Mouse (Mus musculus) lung, embryonic 15.5 days (tissue): ENCODE measurements around the gene Nrxn1. TPM values are rescaled to one million over a fixed set of nuclear protein-coding genes. Genes with fewer than 3 reads are reported as not detected.

ENCODE experiments used
- ATAC-seq: fragments of 200-750 bp; cut with Nextera tagmentation; 2 replicates; pipeline ENCODE4 v1.8.0; 2017; ENCODE audit warnings: moderate number of reproducible peaks, borderline replicate concordance; ENCODE audit not compliant: low FRiP score, low TSS enrichment; ENCODE audit errors: extremely low read depth
- H3K27ac ChIP-seq: fragments of 300-500 bp; sonication (generic); 2 replicates; pipeline ENCODE4 v1.5.1; 2015; ENCODE audit warnings: moderate library complexity, mild to moderate bottlenecking, inconsistent platforms
- H3K27me3 ChIP-seq: fragments of 300-500 bp; sonication (generic); 2 replicates; pipeline ENCODE4 v1.6.1; 2015; ENCODE audit warnings: inconsistent platforms
- H3K36me3 ChIP-seq: fragments of 300-500 bp; sonication (generic); 2 replicates; pipeline ENCODE4 v1.6.1; 2015; ENCODE audit warnings: inconsistent platforms
- H3K4me1 ChIP-seq: fragments of 300-500 bp; sonication (generic); 2 replicates; pipeline ENCODE4 v1.6.1; 2015; ENCODE audit warnings: inconsistent platforms
- H3K4me2 ChIP-seq: fragments of 300-500 bp; sonication (generic); 2 replicates; pipeline ENCODE4 v1.6.1; 2015; ENCODE audit warnings: inconsistent platforms, mild to moderate bottlenecking, moderate library complexity
- H3K4me3 ChIP-seq: fragments of 300-500 bp; sonication (generic); 2 replicates; pipeline ENCODE4 v1.5.1; 2015; ENCODE audit warnings: mild to moderate bottlenecking, inconsistent platforms
- H3K9ac ChIP-seq: fragments of 300-500 bp; sonication (generic); 2 replicates; pipeline ENCODE4 v1.6.1; 2015; ENCODE audit warnings: inconsistent platforms
- H3K9me3 ChIP-seq: fragments of 300-500 bp; sonication (generic); 2 replicates; pipeline ENCODE4 v1.6.1; 2016; ENCODE audit warnings: inconsistent platforms
- WGBS: fragments of 180-500 bp; shearing (Covaris S2); methylation state at CpG from one replicate; pipeline ENCODE4 v1.1.7; 2015; 5-methylcytosine and 5-hydroxymethylcytosine counted together
- polyA plus RNA-seq: library from polyadenylated mRNA; unstranded; fragments of >200 nt; fragmentation: Nextera tagmentation; extraction: Ambion mirVana; gene quantifications from 2 replicates; pipeline ENCODE4 v1.2.1, GENCODE M21; 2015

The Nrxn1 gene
- polyA plus RNA-seq, 1 experiment from 2014 or later: 2.7 TPM

GRCm38 (mm10) chr17:90501023-90501675, 591.7 kb downstream of the Nrxn1 start:
- ATAC-seq: no peak
- 46% methylated on average over 6 of the region's 6 CpGs for WGBS

GRCm38 (mm10) chr17:90479531-90480250, 613.2 kb downstream of the Nrxn1 start:
- H3K36me3 ChIP-seq: no peaks in the 10 kb centered on the region
- H3K4me3 ChIP-seq: no peak overlapping the region
- H3K27ac ChIP-seq: no peak overlapping the region
- no peak for ATAC-seq
- H3K4me1 ChIP-seq: no peaks in the 10 kb centered on the region
- H3K9ac ChIP-seq: no peak overlapping the region
- no peak overlapping the region for H3K4me2 ChIP-seq
- H3K9me3 ChIP-seq: no peaks in the 10 kb centered on the region
- no peaks in the 10 kb centered on the region for H3K27me3 ChIP-seq

More at GRCm38 (mm10) chr17:90501023-90501675, 591.7 kb downstream of the Nrxn1 start:
- Histone ChIP-seq H3K4me2 (no peak overlapping the region), H3K4me1 (no peaks in the 10 kb centered on the region), H3K9me3 (no peaks in the 10 kb centered on the region), H3K4me3 (no peak overlapping the region), H3K36me3 (no peaks in the 10 kb centered on the region), H3K9ac (no peak overlapping the region), H3K27ac (no peak overlapping the region), H3K27me3 (no peaks in the 10 kb centered on the region)

- no peak overlapping the region for H3K9ac ChIP-seq
- no peak overlapping the region for H3K4me3 ChIP-seq
- no peak overlapping the region for H3K4me2 ChIP-seq
- peaks cover 17% of the 10 kb centered on the region for H3K4me1 ChIP-seq
- WGBS: 25% methylated on average over 5 of the region's 5 CpGs
- no peak overlapping the region for H3K27ac ChIP-seq
- H3K36me3 ChIP-seq: no peaks in the 10 kb centered on the region
- no peaks in the 10 kb centered on the region for H3K9me3 ChIP-seq
- no peak for ATAC-seq
- H3K27me3 ChIP-seq: peaks cover 38% of the 10 kb centered on the region
Measured at GRCm38 (mm10) chr17:90456748-90457147, 636.1 kb downstream of the Nrxn1 start.

- H3K27me3 ChIP-seq: peaks cover 38% of the 10 kb centered on the region
- H3K4me1 ChIP-seq: peaks cover 17% of the 10 kb centered on the region
- no peak overlapping the region for H3K9ac ChIP-seq
- H3K27ac ChIP-seq: no peak overlapping the region
- H3K9me3 ChIP-seq: no peaks in the 10 kb centered on the region
- peak overlapping the region; percentile 83 for H3K4me2 ChIP-seq
- H3K4me3 ChIP-seq: peak overlapping the region; percentile 41
- ATAC-seq: peak; percentile 66; the same call in 1 of the 2 replicates
- H3K36me3 ChIP-seq: no peaks in the 10 kb centered on the region
- WGBS: 2% methylated on average over 13 of the region's 13 CpGs
Measured at GRCm38 (mm10) chr17:90455904-90456303, 637.0 kb downstream of the Nrxn1 start.

GRCm38 (mm10) chr17:90455409-90455775, 637.5 kb downstream of the Nrxn1 start:
- Histone ChIP-seq H3K36me3 (no peaks in the 10 kb centered on the region), H3K9ac (0 out of 2 replicates have a peak overlapping the region, but pooled peaks have one; percentile 13), H3K4me2 (peak overlapping the region; percentile 83), H3K27me3 (peaks cover 38% of the 10 kb centered on the region), H3K9me3 (no peaks in the 10 kb centered on the region), H3K4me1 (peaks cover 17% of the 10 kb centered on the region), H3K4me3 (peak overlapping the region; percentile 41), H3K27ac (no peak overlapping the region)
- peak; percentile 69; the same call in 1 of the 2 replicates for ATAC-seq
- 0% methylated on average over 23 of the region's 23 CpGs for WGBS

- peaks cover 17% of the 10 kb centered on the region for H3K4me1 ChIP-seq
- peaks cover 38% of the 10 kb centered on the region for H3K27me3 ChIP-seq
- H3K36me3 ChIP-seq: no peaks in the 10 kb centered on the region
- no peak overlapping the region for H3K27ac ChIP-seq
- peak; percentile 71; the same call in 1 of the 2 replicates for ATAC-seq
- WGBS: 0% methylated on average over 39 of the region's 41 CpGs
- H3K9me3 ChIP-seq: no peaks in the 10 kb centered on the region
- H3K4me3 ChIP-seq: peak overlapping the region; percentile 41
- H3K4me2 ChIP-seq: peak overlapping the region; percentile 83
- H3K9ac ChIP-seq: 0 out of 2 replicates have a peak overlapping the region, but pooled peaks have one; percentile 13
Measured at GRCm38 (mm10) chr17:90454738-90455408, 638.0 kb downstream of the Nrxn1 start.

- H3K27ac ChIP-seq: no peak overlapping the region
- H3K9ac ChIP-seq: no peak overlapping the region
- WGBS: 2% methylated on average over 15 of the region's 15 CpGs
- H3K9me3 ChIP-seq: no peaks in the 10 kb centered on the region
- H3K4me1 ChIP-seq: peaks cover 17% of the 10 kb centered on the region
- H3K36me3 ChIP-seq: no peaks in the 10 kb centered on the region
- peak overlapping the region; percentile 41 for H3K4me3 ChIP-seq
- ATAC-seq: no peak
- H3K27me3 ChIP-seq: peaks cover 38% of the 10 kb centered on the region
- peak overlapping the region; percentile 83 for H3K4me2 ChIP-seq
Measured at GRCm38 (mm10) chr17:90454356-90454737, 638.5 kb downstream of the Nrxn1 start.

GRCm38 (mm10) chr17:90453280-90453679, 639.6 kb downstream of the Nrxn1 start:
- WGBS: 48% methylated on average over 4 of the region's 4 CpGs
- H3K27me3 ChIP-seq: peaks cover 38% of the 10 kb centered on the region
- ATAC-seq: no peak

GRCm38 (mm10) chr17:90452770-90453169, 640.1 kb downstream of the Nrxn1 start:
- H3K9ac ChIP-seq: no peak overlapping the region
- H3K36me3 ChIP-seq: no peaks in the 10 kb centered on the region
- peaks cover 38% of the 10 kb centered on the region for H3K27me3 ChIP-seq
- H3K4me3 ChIP-seq: no peak overlapping the region
- no peaks in the 10 kb centered on the region for H3K9me3 ChIP-seq
- 74% methylated on average over 2 of the region's 2 CpGs for WGBS
- H3K4me1 ChIP-seq: peaks cover 17% of the 10 kb centered on the region
- H3K27ac ChIP-seq: no peak overlapping the region
- no peak overlapping the region for H3K4me2 ChIP-seq
- no peak for ATAC-seq

More at GRCm38 (mm10) chr17:90453280-90453679, 639.6 kb downstream of the Nrxn1 start:
- no peak overlapping the region for H3K4me3 ChIP-seq
- H3K4me2 ChIP-seq: no peak overlapping the region
- H3K4me1 ChIP-seq: peaks cover 17% of the 10 kb centered on the region
- no peak overlapping the region for H3K27ac ChIP-seq
- no peaks in the 10 kb centered on the region for H3K9me3 ChIP-seq
- no peak overlapping the region for H3K9ac ChIP-seq
- no peaks in the 10 kb centered on the region for H3K36me3 ChIP-seq

- no peak overlapping the region for H3K9ac ChIP-seq
- H3K9me3 ChIP-seq: no peaks in the 10 kb centered on the region
- no peak overlapping the region for H3K4me3 ChIP-seq
- peaks cover 33% of the 10 kb centered on the region for H3K27me3 ChIP-seq
- no peak overlapping the region for H3K27ac ChIP-seq
- no peaks in the 10 kb centered on the region for H3K36me3 ChIP-seq
- 60% methylated on average over 2 of the region's 2 CpGs for WGBS
- no peak overlapping the region for H3K4me2 ChIP-seq
- no peak for ATAC-seq
- H3K4me1 ChIP-seq: peaks cover 17% of the 10 kb centered on the region
Measured at GRCm38 (mm10) chr17:90451384-90451783, 641.5 kb downstream of the Nrxn1 start.

- ATAC-seq: no peak
- Histone ChIP-seq H3K27ac (no peak overlapping the region), H3K36me3 (no peaks in the 10 kb centered on the region), H3K4me3 (no peak overlapping the region), H3K4me1 (no peaks in the 10 kb centered on the region), H3K9me3 (no peaks in the 10 kb centered on the region), H3K9ac (no peak overlapping the region), H3K4me2 (no peak overlapping the region), H3K27me3 (no peaks in the 10 kb centered on the region)
Measured at GRCm38 (mm10) chr17:90443067-90443466, 649.8 kb downstream of the Nrxn1 start.

GRCm38 (mm10) chr17:90435836-90436235, 657.0 kb downstream of the Nrxn1 start:
- Histone ChIP-seq H3K36me3 (no peaks in the 10 kb centered on the region), H3K27ac (no peak overlapping the region), H3K4me1 (no peaks in the 10 kb centered on the region), H3K4me3 (no peak overlapping the region), H3K9ac (no peak overlapping the region), H3K9me3 (no peaks in the 10 kb centered on the region), H3K4me2 (no peak overlapping the region), H3K27me3 (no peaks in the 10 kb centered on the region)
- no peak for ATAC-seq
